Mouse (Mus musculus): ENCODE results near the gene Lpp. TPM values are rescaled to one million over a fixed set of nuclear protein-coding genes. Genes with fewer than 3 reads are reported as not detected.

The Lpp gene
- polyA plus RNA-seq, 1 experiment from 2014 or later = 14.4 TPM

DNA sequence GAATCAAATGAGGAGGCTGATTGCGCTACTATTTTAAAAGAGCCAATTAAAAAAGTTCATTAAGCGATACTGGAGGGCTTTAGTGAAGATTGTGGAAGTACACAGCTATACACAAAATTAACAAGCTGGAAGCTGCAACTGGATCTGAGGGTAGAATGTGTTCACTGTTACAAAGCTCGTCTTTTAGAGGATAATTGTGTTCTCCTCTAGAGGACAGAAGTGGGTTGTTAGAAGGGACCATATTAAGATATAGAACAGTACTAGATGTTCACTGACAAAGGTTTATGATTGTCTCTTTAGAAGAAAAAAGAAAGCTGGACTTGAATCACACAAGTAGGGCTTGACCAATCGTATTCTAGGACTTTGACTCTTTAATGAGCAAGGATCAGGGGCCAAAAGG is 27.4 kb upstream of the Lpp start:
- ATAC-seq (ENCODE audit: low FRiP score) (no peak), DNase-seq (ENCODE audit: low spot score, missing footprints) (no peak)
- Histone ChIP-seq H3K9me3 (ENCODE audit: control insufficient read depth, low read length) (no peaks in the 10 kb centered on the region), H3K27ac (ENCODE audit: low read depth, low read length) (no peak overlapping the region), H3K36me3 (ENCODE audit: control insufficient read depth, insufficient read depth, low read length) (no peaks in the 10 kb centered on the region), H3K4me1 (ENCODE audit: control insufficient read depth, insufficient read depth, low read length) (no peaks in the 10 kb centered on the region), H3K27me3 (ENCODE audit: control insufficient read depth, insufficient read depth, low read length) (peaks cover 4% of the 10 kb centered on the region), H3K4me2 (no peak overlapping the region), H3K9ac (ENCODE audit: low read length) (no peak overlapping the region), H3K4me3 (ENCODE audit: low read depth, low read length) (no peak overlapping the region)
- WGBS = 70% methylated on average over 4 of the region's 4 CpGs

DNA sequence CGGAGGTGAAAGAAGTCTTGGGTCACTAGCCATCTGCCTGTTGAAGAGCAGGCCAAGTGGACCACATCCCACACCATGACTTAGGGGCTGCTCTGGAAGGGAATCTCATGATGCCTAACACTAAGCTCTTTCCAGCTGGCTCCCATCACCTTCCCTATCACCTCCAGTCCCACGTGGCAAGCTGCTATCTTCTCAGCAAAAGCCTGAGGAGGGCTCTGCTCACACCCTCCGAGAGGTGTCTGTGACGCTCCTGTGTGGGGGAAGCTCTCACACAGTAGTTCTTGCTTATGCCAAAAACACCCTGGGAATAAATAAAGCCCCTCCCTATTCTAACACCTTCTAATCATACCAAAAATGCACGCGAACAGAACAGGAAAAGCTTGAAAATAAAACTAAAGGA is 26.2 kb upstream of the Lpp start:
- H3K4me2 ChIP-seq = no peak overlapping the region
- no peaks in the 10 kb centered on the region for H3K36me3 ChIP-seq (ENCODE audit: control insufficient read depth, insufficient read depth, low read length)
- H3K9me3 ChIP-seq (ENCODE audit: control insufficient read depth, low read length) = no peaks in the 10 kb centered on the region
- peaks cover 4% of the 10 kb centered on the region for H3K27me3 ChIP-seq (ENCODE audit: control insufficient read depth, insufficient read depth, low read length)
- 75% methylated on average over 6 of the region's 6 CpGs for WGBS
- no peak overlapping the region for H3K9ac ChIP-seq (ENCODE audit: low read length)
- no peak overlapping the region for H3K4me3 ChIP-seq (ENCODE audit: low read depth, low read length)
- ATAC-seq (ENCODE audit: low FRiP score) (no peak), DNase-seq (ENCODE audit: low spot score, missing footprints) (no peak)
- no peak overlapping the region for H3K27ac ChIP-seq (ENCODE audit: low read depth, low read length)
- H3K4me1 ChIP-seq (ENCODE audit: control insufficient read depth, insufficient read depth, low read length) = no peaks in the 10 kb centered on the region

DNA sequence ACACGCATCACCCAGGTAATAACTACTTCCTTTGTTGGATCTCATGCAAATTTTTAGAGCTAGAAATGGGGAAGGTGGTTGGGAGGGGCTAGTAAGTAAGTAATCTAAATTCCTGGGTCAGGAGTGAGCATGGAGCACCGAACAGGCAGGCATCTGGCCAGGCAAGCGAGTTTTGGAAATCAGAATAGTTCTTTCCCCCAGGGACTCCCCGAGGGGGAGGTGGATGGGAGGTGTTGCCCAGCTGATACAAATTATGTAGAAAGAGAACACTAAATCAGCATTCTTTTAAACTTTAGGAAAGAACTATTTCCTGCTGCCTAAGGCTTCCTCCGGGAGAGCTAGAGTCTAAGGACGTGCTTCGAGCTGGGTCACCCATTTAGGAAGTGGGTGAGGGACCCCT is 25.8 kb upstream of the Lpp start:
- H3K9ac ChIP-seq (ENCODE audit: low read length) = no peak overlapping the region
- H3K27me3 ChIP-seq (ENCODE audit: control insufficient read depth, insufficient read depth, low read length) = peaks cover 4% of the 10 kb centered on the region
- H3K27ac ChIP-seq (ENCODE audit: low read depth, low read length) = no peak overlapping the region
- H3K4me1 ChIP-seq (ENCODE audit: control insufficient read depth, insufficient read depth, low read length) = no peaks in the 10 kb centered on the region
- DNase-seq (ENCODE audit: low spot score, missing footprints) (no peak), ATAC-seq (ENCODE audit: low FRiP score) (no peak)
- no peaks in the 10 kb centered on the region for H3K36me3 ChIP-seq (ENCODE audit: control insufficient read depth, insufficient read depth, low read length)
- WGBS = 74% methylated on average over 7 of the region's 7 CpGs
- no peak overlapping the region for H3K4me3 ChIP-seq (ENCODE audit: low read depth, low read length)
- no peaks in the 10 kb centered on the region for H3K9me3 ChIP-seq (ENCODE audit: control insufficient read depth, low read length)
- H3K4me2 ChIP-seq = no peak overlapping the region

DNA sequence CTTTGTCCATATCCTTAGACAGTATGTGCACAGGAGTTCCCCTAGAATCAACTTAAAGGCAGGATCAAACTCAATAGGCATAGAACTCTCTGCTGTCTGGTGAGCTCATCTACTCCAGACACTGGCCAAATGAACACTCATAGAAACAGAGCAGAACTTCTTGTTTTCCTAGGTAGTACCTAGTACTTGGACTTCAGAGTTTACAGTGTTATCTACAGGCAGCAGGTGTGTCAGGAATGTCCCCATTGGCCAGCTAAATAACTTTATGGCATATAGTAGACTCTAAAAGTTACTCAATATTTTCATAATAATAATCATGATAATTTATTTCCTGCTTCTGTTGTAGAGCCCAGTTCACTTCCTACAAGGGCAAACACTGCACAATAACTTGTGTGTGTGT is 16.8 kb upstream of the Lpp start:
- Histone ChIP-seq H3K9ac (ENCODE audit: low read length) (no peak overlapping the region), H3K27ac (ENCODE audit: low read depth, low read length) (no peak overlapping the region), H3K9me3 (ENCODE audit: control insufficient read depth, low read length) (no peaks in the 10 kb centered on the region), H3K4me3 (ENCODE audit: low read depth, low read length) (no peak overlapping the region), H3K4me2 (no peak overlapping the region), H3K27me3 (ENCODE audit: control insufficient read depth, insufficient read depth, low read length) (no peaks in the 10 kb centered on the region), H3K36me3 (ENCODE audit: control insufficient read depth, insufficient read depth, low read length) (no peaks in the 10 kb centered on the region), H3K4me1 (ENCODE audit: control insufficient read depth, insufficient read depth, low read length) (no peaks in the 10 kb centered on the region)
- ATAC-seq (ENCODE audit: low FRiP score) (no peak), DNase-seq (ENCODE audit: low spot score, missing footprints) (no peak)

DNA sequence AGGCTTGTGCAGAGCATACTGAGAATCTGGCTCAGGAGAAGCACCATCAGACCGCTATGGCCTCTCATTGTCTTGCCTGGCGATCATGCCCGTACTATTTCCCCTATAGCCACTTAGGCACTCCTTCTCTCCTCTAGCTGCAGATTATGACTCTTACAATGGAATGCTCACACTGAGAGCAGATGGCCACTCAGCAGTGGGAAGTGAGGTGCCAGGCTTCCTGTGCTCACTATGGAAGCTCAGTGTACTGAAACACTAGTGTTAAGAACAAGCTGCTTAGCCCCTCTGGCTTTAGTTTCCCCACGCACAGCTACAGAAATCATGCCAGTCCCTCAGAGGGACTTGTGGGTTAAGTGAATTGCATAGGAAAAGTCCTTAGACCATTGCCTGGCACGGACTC is 2.7 kb upstream of the Lpp start:
- Histone ChIP-seq H3K4me2 (no peak overlapping the region), H3K4me3 (ENCODE audit: low read depth, low read length) (no peak overlapping the region), H3K9ac (ENCODE audit: low read length) (no peak overlapping the region), H3K36me3 (ENCODE audit: control insufficient read depth, insufficient read depth, low read length) (no peaks in the 10 kb centered on the region), H3K9me3 (ENCODE audit: control insufficient read depth, low read length) (no peaks in the 10 kb centered on the region), H3K27ac (ENCODE audit: low read depth, low read length) (no peak overlapping the region), H3K4me1 (ENCODE audit: control insufficient read depth, insufficient read depth, low read length) (no peaks in the 10 kb centered on the region; the same call in 1 of the 2 replicates), H3K27me3 (ENCODE audit: control insufficient read depth, insufficient read depth, low read length) (no peaks in the 10 kb centered on the region)
- ATAC-seq (ENCODE audit: low FRiP score) = no peak
- WGBS = 86% methylated on average over 5 of the region's 5 CpGs
- DNase-seq (ENCODE audit: low spot score, missing footprints) = no peak

DNA sequence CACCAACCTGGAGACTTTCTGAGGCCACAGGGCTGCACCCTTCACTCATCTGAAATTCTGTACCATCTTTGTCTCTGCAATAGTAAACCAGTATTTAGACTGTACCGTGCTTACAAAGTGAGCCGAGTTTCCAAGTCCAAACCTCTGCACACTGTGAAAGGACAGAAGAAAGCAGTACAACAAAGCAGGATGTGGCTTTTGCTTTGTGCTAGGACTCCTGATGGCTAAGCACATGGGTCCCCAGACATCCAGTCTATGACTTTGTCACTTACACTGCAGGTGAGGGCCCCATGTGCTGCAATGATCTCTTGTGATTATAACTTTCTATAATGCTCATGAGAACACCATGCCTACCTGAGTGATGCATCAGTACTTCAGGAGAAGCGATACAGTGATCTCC is 2.2 kb upstream of the Lpp start:
- H3K9me3 ChIP-seq (ENCODE audit: control insufficient read depth, low read length) = no peaks in the 10 kb centered on the region
- WGBS = 94% methylated on average over 3 of the region's 3 CpGs
- no peak overlapping the region for H3K4me2 ChIP-seq
- H3K27me3 ChIP-seq (ENCODE audit: control insufficient read depth, insufficient read depth, low read length) = no peaks in the 10 kb centered on the region
- H3K36me3 ChIP-seq (ENCODE audit: control insufficient read depth, insufficient read depth, low read length) = no peaks in the 10 kb centered on the region
- DNase-seq (ENCODE audit: low spot score, missing footprints) = no peak
- ATAC-seq (ENCODE audit: low FRiP score) = no peak
- H3K27ac ChIP-seq (ENCODE audit: low read depth, low read length) = no peak overlapping the region
- H3K4me3 ChIP-seq (ENCODE audit: low read depth, low read length) = no peak overlapping the region
- no peak overlapping the region for H3K9ac ChIP-seq (ENCODE audit: low read length)
- H3K4me1 ChIP-seq (ENCODE audit: control insufficient read depth, insufficient read depth, low read length) = no peaks in the 10 kb centered on the region; the same call in 1 of the 2 replicates

DNA sequence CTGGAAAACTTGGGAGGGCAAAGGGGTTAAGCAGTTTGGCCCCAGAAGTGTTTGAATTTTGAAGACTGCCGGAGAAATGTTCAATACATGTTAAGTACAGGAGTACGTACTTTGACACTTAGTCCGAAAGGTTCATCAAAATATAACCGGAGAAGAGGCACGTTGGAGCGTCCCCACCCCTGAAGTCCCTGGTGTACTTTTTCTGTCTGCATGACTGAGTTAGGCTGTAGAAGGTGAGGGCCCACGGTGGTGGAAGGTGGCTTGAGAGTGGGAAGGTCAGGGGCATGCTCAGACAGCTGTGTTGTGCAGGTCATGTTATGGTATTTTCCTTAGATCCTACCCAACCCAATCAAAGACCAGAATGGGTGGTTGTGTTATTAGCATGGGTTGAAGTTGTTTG is 1.4 kb upstream of the Lpp start:
- Histone ChIP-seq H3K9me3 (ENCODE audit: control insufficient read depth, low read length) (no peaks in the 10 kb centered on the region), H3K4me1 (ENCODE audit: control insufficient read depth, insufficient read depth, low read length) (no peaks in the 10 kb centered on the region; the same call in 1 of the 2 replicates), H3K36me3 (ENCODE audit: control insufficient read depth, insufficient read depth, low read length) (no peaks in the 10 kb centered on the region), H3K4me2 (no peak overlapping the region), H3K27ac (ENCODE audit: low read depth, low read length) (no peak overlapping the region), H3K27me3 (ENCODE audit: control insufficient read depth, insufficient read depth, low read length) (no peaks in the 10 kb centered on the region), H3K9ac (ENCODE audit: low read length) (no peak overlapping the region), H3K4me3 (ENCODE audit: low read depth, low read length) (no peak overlapping the region)
- no peak for ATAC-seq (ENCODE audit: low FRiP score)
- WGBS = 92% methylated on average over 7 of the region's 7 CpGs
- DNase-seq (ENCODE audit: low spot score, missing footprints) = no peak

DNA sequence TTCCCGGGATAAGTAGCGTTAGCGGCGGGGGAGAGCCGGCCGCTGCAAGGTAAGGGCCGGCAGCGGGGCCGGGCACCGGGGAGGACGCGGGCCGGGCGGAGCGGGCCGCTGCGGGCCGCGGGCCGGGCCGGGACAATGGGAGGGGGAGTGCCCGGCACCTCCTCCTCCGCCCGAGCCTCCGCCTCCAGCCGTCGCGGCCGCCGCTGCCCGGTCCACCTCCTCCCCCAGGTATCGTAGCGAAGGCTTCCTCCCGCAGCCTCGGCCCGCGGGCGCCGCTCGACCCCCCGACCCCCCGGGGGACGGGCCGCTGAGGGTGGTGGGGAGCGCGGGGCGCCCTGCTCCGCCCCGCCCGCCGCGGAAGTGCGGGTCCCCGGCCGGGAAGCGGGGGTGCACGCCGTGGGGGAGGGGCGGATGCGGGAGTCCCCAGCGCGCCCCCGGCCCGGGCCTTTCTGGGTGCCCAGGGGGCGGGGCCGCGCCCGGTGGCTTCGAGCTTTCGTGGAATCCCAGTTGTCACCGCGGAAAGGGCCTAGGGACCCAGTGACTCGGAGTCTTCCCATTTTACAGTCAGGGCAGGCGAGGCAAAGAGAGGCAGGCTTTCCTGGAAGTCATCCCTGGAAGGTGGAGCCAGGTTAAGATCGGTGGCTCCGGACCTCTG is 376 bp downstream of the Lpp start:
- WGBS = 0% methylated on average over 41 of the region's 76 CpGs
- H3K36me3 ChIP-seq (ENCODE audit: control insufficient read depth, insufficient read depth, low read length) = no peaks in the 10 kb centered on the region
- H3K4me3 ChIP-seq (ENCODE audit: low read depth, low read length) = peak overlapping the region; percentile 77
- DNase-seq (ENCODE audit: low spot score, missing footprints) (peak; percentile 91), ATAC-seq (ENCODE audit: low FRiP score) (peak; percentile 74)
- H3K4me1 ChIP-seq (ENCODE audit: control insufficient read depth, insufficient read depth, low read length) = no peaks in the 10 kb centered on the region; the same call in 1 of the 2 replicates
- no peaks in the 10 kb centered on the region for H3K9me3 ChIP-seq (ENCODE audit: control insufficient read depth, low read length)
- peak overlapping the region; percentile 83 for H3K9ac ChIP-seq (ENCODE audit: low read length)
- H3K27ac ChIP-seq (ENCODE audit: low read depth, low read length) = peak overlapping the region; percentile 57
- peak overlapping the region; percentile 85 for H3K4me2 ChIP-seq
- no peaks in the 10 kb centered on the region for H3K27me3 ChIP-seq (ENCODE audit: control insufficient read depth, insufficient read depth, low read length)

DNA sequence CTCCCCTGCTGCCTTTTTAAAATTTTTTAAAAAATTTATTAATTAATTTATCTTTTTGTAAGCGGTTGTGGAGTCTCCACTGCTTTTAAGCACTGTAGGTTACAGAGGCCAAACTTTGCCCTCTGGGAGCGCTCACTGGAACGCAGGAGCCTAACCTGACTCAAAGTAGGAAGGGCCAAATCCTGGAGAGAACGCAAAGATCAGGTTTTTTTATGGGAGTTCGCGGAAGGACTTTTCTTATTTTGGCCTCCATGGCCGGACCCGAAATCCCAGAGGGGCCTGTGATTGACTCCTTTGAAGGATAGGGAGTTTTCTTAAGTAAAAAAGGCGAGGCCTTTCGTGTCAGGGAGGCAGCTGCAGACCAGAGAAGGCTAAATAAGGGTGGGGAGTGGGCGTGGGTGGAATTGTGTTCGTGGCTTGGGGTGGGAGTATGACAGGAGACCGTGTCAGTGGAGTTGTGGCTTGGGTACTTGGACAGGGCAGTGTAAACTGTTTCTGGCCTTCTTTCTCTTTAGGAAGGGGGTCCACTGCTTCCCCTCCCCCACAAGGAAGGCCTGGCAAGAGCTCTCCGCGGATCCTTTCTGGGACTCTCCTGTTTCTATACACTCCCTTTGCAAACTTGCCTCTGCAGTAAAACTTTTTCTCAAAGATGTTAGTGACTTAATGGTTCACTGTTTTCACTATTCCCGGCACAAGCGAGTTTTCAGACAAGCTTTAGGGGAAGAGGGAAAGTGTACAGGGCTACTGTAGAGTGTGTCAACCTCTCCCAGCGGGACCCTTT is 1.1 kb downstream of the Lpp start:
- Histone ChIP-seq H3K27ac (ENCODE audit: low read depth, low read length) (no peak overlapping the region), H3K4me1 (ENCODE audit: control insufficient read depth, insufficient read depth, low read length) (no peaks in the 10 kb centered on the region; the same call in 1 of the 2 replicates), H3K27me3 (ENCODE audit: control insufficient read depth, insufficient read depth, low read length) (no peaks in the 10 kb centered on the region), H3K4me2 (peak overlapping the region; percentile 85), H3K36me3 (ENCODE audit: control insufficient read depth, insufficient read depth, low read length) (no peaks in the 10 kb centered on the region), H3K4me3 (ENCODE audit: low read depth, low read length) (peak overlapping the region; percentile 77), H3K9ac (ENCODE audit: low read length) (peak overlapping the region; percentile 83; the same call in 1 of the 2 replicates), H3K9me3 (ENCODE audit: control insufficient read depth, low read length) (no peaks in the 10 kb centered on the region)
- DNase-seq (ENCODE audit: low spot score, missing footprints) (peak; percentile 90), ATAC-seq (ENCODE audit: low FRiP score) (0 out of 2 replicates have a peak, but pooled peaks have one; percentile 27)
- WGBS = 12% methylated on average over 18 of the region's 18 CpGs

Measured in midbrain, embryonic 11.5 days (tissue).